Mouse (Mus musculus) forebrain, embryonic 14.5 days (tissue): ENCODE measurements at regions not wholly inside any gene's neighbourhood (a gene's known extent, or its start where the extent isn't known, plus 50 kb on each side); places are given as distances from the start of the nearest gene placed in this dataset.

Experiments
- ATAC-seq: fragments of 200-750 bp; cut with Nextera tagmentation; 2 replicates; pipeline ENCODE4 v1.8.0; 2017; ENCODE audit warnings: mild to moderate bottlenecking, moderate library complexity
- DNase-seq: peaks from one replicate; pipeline ENCODE4 v3.0.0-alpha.2; 2015; ENCODE audit warnings: low spot score
- H3K27ac ChIP-seq: fragments of 300-500 bp; sonication (generic); 2 replicates; pipeline ENCODE4 v1.5.1; 2014; ENCODE audit warnings: low read depth, mild to moderate bottlenecking, control low read depth, low read length, moderate library complexity
- H3K27me3 ChIP-seq: fragments of 300-500 bp; sonication (generic); replicated peaks from 2 replicates; pipeline ENCODE4 v1.6.1; 2014; ENCODE audit warnings: low read length, control low read depth, mixed read lengths; ENCODE audit not compliant: control insufficient read depth, insufficient read depth
- H3K36me3 ChIP-seq: fragments of 300-500 bp; sonication (generic); 2 replicates; pipeline ENCODE4 v1.6.1; 2014; ENCODE audit warnings: low read length, control low read depth; ENCODE audit not compliant: control insufficient read depth, insufficient read depth
- H3K4me1 ChIP-seq: fragments of 300-500 bp; sonication (generic); 2 replicates; pipeline ENCODE4 v1.6.1; 2014; ENCODE audit warnings: antibody characterized with exemption, low read length, control low read depth; ENCODE audit not compliant: control insufficient read depth, insufficient read depth
- H3K4me2 ChIP-seq: fragments of 300-500 bp; sonication (generic); 2 replicates; pipeline ENCODE4 v1.6.1; 2014; ENCODE audit warnings: mild to moderate bottlenecking, control low read depth, low read length
- H3K4me3 ChIP-seq: fragments of 300-500 bp; sonication (generic); 2 replicates; pipeline ENCODE4 v1.5.1; 2014; ENCODE audit warnings: low read depth, low read length, control low read depth
- H3K9ac ChIP-seq: fragments of 300-500 bp; sonication (generic); 2 replicates; pipeline ENCODE4 v1.6.1; 2014; ENCODE audit warnings: mild to moderate bottlenecking, low read length, control low read depth, moderate library complexity
- H3K9me3 ChIP-seq: fragments of 300-500 bp; sonication (generic); replicated peaks from 2 replicates; pipeline ENCODE4 v1.6.1; 2016; ENCODE audit warnings: low read length, control low read depth, mixed read lengths; ENCODE audit not compliant: control insufficient read depth
- WGBS: fragments of 180-500 bp; shearing (Covaris S2); extraction: QIAGEN DNeasy Blood & Tissue Kit; methylation state at CpG from one replicate; pipeline ENCODE4 v1.1.7; 2014; 5-methylcytosine and 5-hydroxymethylcytosine counted together

GRCm38 (mm10) chr13:73159865-73160264 is 100.4 kb upstream of the Irx4 start:
- Histone ChIP-seq H3K4me1 (peaks cover 9% of the 10 kb centered on the region; the same call in 1 of the 2 replicates), H3K36me3 (no peaks in the 10 kb centered on the region), H3K27me3 (no peaks in the 10 kb centered on the region), H3K9ac (peak overlapping the region; percentile 41; the same call in 1 of the 2 replicates), H3K4me3 (peak overlapping the region; percentile 20; the same call in 1 of the 2 replicates), H3K4me2 (peak overlapping the region; percentile 53), H3K9me3 (no peaks in the 10 kb centered on the region), H3K27ac (no peak overlapping the region)
- peak; percentile 28 for ATAC-seq
- DNase-seq = peak; percentile 35
- 7% methylated on average over 9 of the region's 9 CpGs for WGBS

- DNase-seq (peak; percentile 87), ATAC-seq (peak; percentile 93)
- Histone ChIP-seq H3K9ac (peak overlapping the region; percentile 41; the same call in 1 of the 2 replicates), H3K27ac (no peak overlapping the region), H3K9me3 (no peaks in the 10 kb centered on the region), H3K36me3 (no peaks in the 10 kb centered on the region), H3K4me3 (peak overlapping the region; percentile 20), H3K4me1 (peaks cover 9% of the 10 kb centered on the region; the same call in 1 of the 2 replicates), H3K4me2 (peak overlapping the region; percentile 53), H3K27me3 (no peaks in the 10 kb centered on the region)
- whole genome bisulfite sequencing = 2% methylated on average over 22 of the region's 22 CpGs
These were observed 100.0 kb upstream of the Irx4 start for GRCm38 (mm10) chr13:73160289-73160688.

- no peaks in the 10 kb centered on the region for H3K36me3 ChIP-seq
- no peaks in the 10 kb centered on the region for H3K27me3 ChIP-seq
- no peaks in the 10 kb centered on the region for H3K9me3 ChIP-seq
- DNase-seq (no peak), ATAC-seq (no peak)
- H3K27ac ChIP-seq = no peak overlapping the region
- no peaks in the 10 kb centered on the region for H3K4me1 ChIP-seq
- H3K4me2 ChIP-seq = no peak overlapping the region
- no peak overlapping the region for H3K4me3 ChIP-seq
- no peak overlapping the region for H3K9ac ChIP-seq
- 75% methylated on average over 3 of the region's 3 CpGs for WGBS
These were observed 90.0 kb upstream of the Irx4 start for GRCm38 (mm10) chr13:73170301-73170700.

GRCm38 (mm10) chr13:73207931-73208448 is 52.3 kb upstream of the Irx4 start:
- no peak overlapping the region for H3K4me3 ChIP-seq
- H3K27me3 ChIP-seq = no peaks in the 10 kb centered on the region
- H3K4me2 ChIP-seq = no peak overlapping the region
- no peaks in the 10 kb centered on the region for H3K36me3 ChIP-seq
- no peak overlapping the region for H3K27ac ChIP-seq
- no peak for DNase-seq
- no peaks in the 10 kb centered on the region for H3K9me3 ChIP-seq
- no peaks in the 10 kb centered on the region for H3K4me1 ChIP-seq
- ATAC-seq = no peak
- no peak overlapping the region for H3K9ac ChIP-seq
- WGBS = 85% methylated on average over 3 of the region's 3 CpGs
